ENCODE assay signal across 30 mouse cellular contexts in the genomic region with DNA sequence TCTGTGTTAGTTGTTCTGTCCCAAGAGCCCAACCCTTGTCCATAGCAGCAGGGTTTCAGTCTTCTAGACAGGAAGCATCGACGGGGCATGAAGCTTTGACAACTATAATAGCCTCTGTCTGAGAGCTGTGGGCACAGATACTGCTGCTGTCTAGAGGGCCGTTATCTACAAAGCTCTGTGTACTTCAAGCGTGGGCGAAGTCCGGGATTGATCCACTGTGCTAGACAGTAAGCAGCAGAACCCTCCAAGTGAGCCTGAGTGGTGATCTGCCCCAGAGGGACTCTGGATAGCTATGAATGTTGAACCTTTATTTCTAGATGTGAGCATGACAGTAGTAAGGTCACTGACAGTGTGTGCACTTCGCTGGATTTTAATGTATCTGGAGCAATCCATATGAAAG. TPM values are rescaled to one million over a fixed set of nuclear protein-coding genes. Genes with fewer than 3 reads are reported as not detected.
A peak's percentile ranks its signal among the peaks of the same experiment; 100 is the strongest.
DNase-seq lines count a peak whose midpoint lies in the region; ATAC-seq and TF ChIP-seq lines count a peak whose summit lies in the region.
"Had no signal": no experiment of that assay in that cellular context is flagged by ENCODE, and none has a peak within 500 bp of the region (broad histone marks: within the 10 kb centered on the region; RNA-seq: fewer than 3 reads in every experiment).

No protein-coding gene starts in this region.

- H3K9me3 ChIP-seq in heart, embryonic 13.5 days = no peaks in the 10 kb centered on the region
- H3K9me3 ChIP-seq in intestine, embryonic 16.5 days (ENCODE audit: control insufficient read depth, low read length) = no peaks in the 10 kb centered on the region
- H3K9me3 ChIP-seq in liver, embryonic 13.5 days (replicated peaks) = no peaks in the 10 kb centered on the region
- H3K9me3 ChIP-seq: forebrain, embryonic 12.5 days; limb, embryonic 13.5 days; midbrain, embryonic 10.5 days; neural tube, embryonic 12.5 days had no signal

- 49% methylated on average over 7 of the region's 7 CpGs for WGBS in heart, embryonic 13.5 days
- WGBS in intestine, embryonic 16.5 days = 85% methylated on average over 7 of the region's 7 CpGs
- 67% methylated on average over 7 of the region's 7 CpGs for WGBS in liver, embryonic 13.5 days (ENCODE audit: insufficient replicate concordance)
- WGBS in small intestine, adult 2 months = 55% methylated on average over 7 of the region's 7 CpGs

- H3K4me3 ChIP-seq in heart, embryonic 13.5 days = no peak overlapping the region
- no peak overlapping the region for H3K4me3 ChIP-seq in intestine, embryonic 16.5 days (ENCODE audit: low read length)
- H3K4me3 ChIP-seq in liver, embryonic 13.5 days (replicated peaks) = no peak overlapping the region
- no peak overlapping the region for H3K4me3 ChIP-seq in small intestine, adult 2 months (ENCODE audit: low read depth, low read length)
- H3K4me3 ChIP-seq: forebrain, embryonic 12.5 days; heart, adult 2 months; limb, embryonic 13.5 days; midbrain, embryonic 10.5 days; myocyte; neural tube, embryonic 12.5 days had no signal

- ATAC-seq in heart, embryonic 13.5 days (ENCODE audit: extremely low read depth, insufficient number of reproducible peaks, low FRiP score, low TSS enrichment) = no peak
- ATAC-seq in intestine, embryonic 16.5 days = peak; percentile 68; the same call in 1 of the 2 replicates
- peak; percentile 72 for ATAC-seq in liver, embryonic 13.5 days (ENCODE audit: low read depth)
- no peak for ATAC-seq in erythroblast, adult 5-6 weeks (replicated peaks; ENCODE audit: low FRiP score, poor library complexity, severe bottlenecking)
- ATAC-seq: forebrain, postnatal 0 days; hindbrain, postnatal 0 days; midbrain, embryonic 16.5 days; Patski had no signal

- peaks cover 97% of the 10 kb centered on the region for H3K36me3 ChIP-seq in heart, embryonic 13.5 days
- peaks cover 26% of the 10 kb centered on the region for H3K36me3 ChIP-seq in intestine, embryonic 16.5 days (ENCODE audit: control insufficient read depth, insufficient read depth, low read length)
- peaks cover 93% of the 10 kb centered on the region for H3K36me3 ChIP-seq in liver, embryonic 13.5 days
- peaks cover 47% of the 10 kb centered on the region for H3K36me3 ChIP-seq in small intestine, adult 2 months (ENCODE audit: control insufficient read depth, insufficient read depth, low read length)

- TF ChIP-seq POLR2A in small intestine, adult 2 months (IDR thresholded peaks at IDR 0.05; ENCODE audit: low read depth, low read length) = no peak

- H3K9ac ChIP-seq in heart, embryonic 13.5 days = no peak overlapping the region
- H3K9ac ChIP-seq in intestine, embryonic 16.5 days (ENCODE audit: low read depth, low read length) = no peak overlapping the region
- no peak overlapping the region for H3K9ac ChIP-seq in liver, embryonic 13.5 days
- H3K9ac ChIP-seq: forebrain, embryonic 12.5 days; forebrain, postnatal 0 days; limb, embryonic 13.5 days; lung, embryonic 14.5 days; neural tube, embryonic 12.5 days had no signal

- no peak for DNase-seq in heart, adult 8-10 months (ENCODE audit: low spot score)
- DNase-seq in liver, embryonic 13.5 days = no peak
- no peak for DNase-seq in thymus, adult 18-20 months
- DNase-seq: adrenal gland, postnatal 14 days; cerebellum, adult 11-12 months; cerebellum, postnatal 10 days; forebrain, postnatal 0 days; heart, adult 2 months; heart, postnatal 14 days; kidney, adult 11 months; kidney, postnatal 14 days; layer of hippocampus, adult 9-11 months; lung, embryonic 14.5 days; lung, postnatal 14 days; right cerebral cortex, adult 18-20 months; thymus, adult 2 months; thymus, postnatal 36 days had no signal

- H3K27me3 ChIP-seq in heart, embryonic 13.5 days (replicated peaks) = no peaks in the 10 kb centered on the region
- H3K27me3 ChIP-seq in intestine, embryonic 16.5 days (replicated peaks; ENCODE audit: control insufficient read depth, insufficient read depth, low read length) = no peaks in the 10 kb centered on the region
- H3K27me3 ChIP-seq in liver, embryonic 13.5 days = no peaks in the 10 kb centered on the region
- no peaks in the 10 kb centered on the region for H3K27me3 ChIP-seq in small intestine, adult 2 months (ENCODE audit: control insufficient read depth, insufficient read depth, low read length)
- H3K27me3 ChIP-seq: forebrain, embryonic 12.5 days; limb, embryonic 13.5 days; neural tube, embryonic 12.5 days; Patski had no signal

- no peak overlapping the region for H3K4me2 ChIP-seq in heart, embryonic 13.5 days
- H3K4me2 ChIP-seq in intestine, embryonic 16.5 days (ENCODE audit: low read depth, low read length) = no peak overlapping the region
- no peak overlapping the region for H3K4me2 ChIP-seq in liver, embryonic 13.5 days
- H3K4me2 ChIP-seq: forebrain, embryonic 12.5 days; limb, embryonic 13.5 days; lung, embryonic 14.5 days; neural tube, embryonic 12.5 days had no signal

- no peak for TF ChIP-seq CTCF in small intestine, adult 2 months (IDR thresholded peaks at IDR 0.05; ENCODE audit: extremely low read depth, insufficient read length, insufficient replicate concordance, low read depth, low read length)

- H3K27ac ChIP-seq in heart, embryonic 13.5 days (replicated peaks) = peak overlapping the region; percentile 48
- H3K27ac ChIP-seq in intestine, embryonic 16.5 days (ENCODE audit: low read length) = no peak overlapping the region
- no peak overlapping the region; the same call in 1 of the 2 replicates for H3K27ac ChIP-seq in liver, embryonic 13.5 days
- peak overlapping the region; percentile 43; the same call in 1 of the 2 replicates for H3K27ac ChIP-seq in small intestine, adult 2 months (ENCODE audit: insufficient read depth, low read depth, low read length)
- H3K27ac ChIP-seq: forebrain, embryonic 12.5 days; heart, adult 2 months; hindbrain, postnatal 0 days; limb, embryonic 13.5 days; midbrain, embryonic 10.5 days; neural tube, embryonic 12.5 days; stomach, postnatal 0 days had no signal

- H3K4me1 ChIP-seq in heart, embryonic 13.5 days = peaks cover 22% of the 10 kb centered on the region
- H3K4me1 ChIP-seq in intestine, embryonic 16.5 days (ENCODE audit: control insufficient read depth, insufficient read depth, low read length) = no peaks in the 10 kb centered on the region
- H3K4me1 ChIP-seq in liver, embryonic 13.5 days (replicated peaks) = peaks cover 11% of the 10 kb centered on the region; the same call in 1 of the 2 replicates
- H3K4me1 ChIP-seq in small intestine, adult 2 months (ENCODE audit: control insufficient read depth, insufficient read depth, insufficient read length, low read length) = no peaks in the 10 kb centered on the region; the same call in 1 of the 2 replicates
- H3K4me1 ChIP-seq: forebrain, embryonic 12.5 days; limb, embryonic 13.5 days; midbrain, embryonic 10.5 days; neural tube, embryonic 12.5 days had no signal

RNA-seq across cellular contexts. Expression of a gene that starts 34.7 kb away (rescaled TPM):
- polyA plus RNA-seq in heart, embryonic 13.5 days (2015; fragmentation: Nextera tagmentation; extraction: Ambion mirVana) = 18.9 and 20.4 TPM in 2 replicates
- total RNA-seq in heart, adult 8-10 months (2022) = 1 to 10 TPM; 2.3 to 3.8 (median 3.0) TPM
- 86.7 and 88.2 TPM in 2 replicates for polyA plus RNA-seq in intestine, embryonic 16.5 days (2015; fragmentation: Nextera tagmentation; extraction: Ambion mirVana)
- 18.6 and 22.5 TPM in 2 replicates for polyA plus RNA-seq in liver, embryonic 13.5 days (2015; fragmentation: Nextera tagmentation; extraction: Ambion mirVana)
- polyA plus RNA-seq in small intestine, adult 2 months (2012; rRNA removed) = 37.2 and 58.9 TPM in 2 replicates
- total RNA-seq in erythroblast, adult 5-6 weeks (2015; ENCODE audit: low replicate concordance) = 2.5 and 6.9 TPM in 2 replicates
- total RNA-seq in erythroblast, adult 5-6 weeks (2017; ENCODE audit: low replicate concordance) = 3.7 and 5.4 TPM in 2 replicates

Comparison
In these comparisons a context has a peak if more than half of its experiments do, and no peak if none do; other contexts are left out.
1. ATAC-seq: peak in intestine, embryonic 16.5 days (single experiment) and liver, embryonic 13.5 days (single experiment); none in heart, embryonic 13.5 days (single experiment) and erythroblast, adult 5-6 weeks (single experiment).
2. H3K27ac ChIP-seq: peak in heart, embryonic 13.5 days (single experiment) and small intestine, adult 2 months (single experiment); none in intestine, embryonic 16.5 days (single experiment) and liver, embryonic 13.5 days (single experiment).